Mouse (Mus musculus) megakaryocyte-erythroid progenitor cell, adult 5 weeks (primary cell): Measurements from ENCODE around the gene Gm42688. TPM values are rescaled to one million over a fixed set of nuclear protein-coding genes. Genes with fewer than 3 reads are reported as not detected.

Experiments used
- polyA plus RNA-seq: library from polyadenylated mRNA; stranded (reverse); fragments of >175 nt; gene quantifications from 2 replicates; pipeline ENCODE4 v1.2.3, GENCODE M21; 2012

The Gm42688 gene
- 4.3 and 4.9 TPM in 2 replicates for polyA plus RNA-seq

DNA sequence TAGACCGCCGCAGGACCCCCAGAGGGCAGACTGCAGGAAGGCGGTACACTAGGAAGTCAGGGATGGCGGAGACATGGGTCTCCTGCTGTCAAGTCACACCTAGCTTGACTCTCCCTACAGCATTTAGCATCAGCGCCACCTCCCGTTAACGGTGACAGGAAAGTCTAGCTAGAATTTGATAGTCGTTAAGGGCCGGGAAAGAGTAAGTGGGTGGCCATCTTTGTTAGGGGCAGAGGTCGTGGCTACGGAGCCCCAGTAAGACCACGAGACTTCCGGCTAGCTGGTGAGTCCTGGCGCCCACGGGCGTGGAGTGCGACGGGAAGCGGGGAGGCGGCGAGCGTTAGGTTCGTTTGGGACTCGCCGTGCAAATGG, at the start of gene Gm42688, which contains the start of gene Ccdc142:
Gene Gm42688 (plus strand): TSS at position 302 of the 372 bp plus-strand sequence.
Gene Ccdc142 (plus strand): TSS at position 286 of the 372 bp plus-strand sequence.

DNA sequence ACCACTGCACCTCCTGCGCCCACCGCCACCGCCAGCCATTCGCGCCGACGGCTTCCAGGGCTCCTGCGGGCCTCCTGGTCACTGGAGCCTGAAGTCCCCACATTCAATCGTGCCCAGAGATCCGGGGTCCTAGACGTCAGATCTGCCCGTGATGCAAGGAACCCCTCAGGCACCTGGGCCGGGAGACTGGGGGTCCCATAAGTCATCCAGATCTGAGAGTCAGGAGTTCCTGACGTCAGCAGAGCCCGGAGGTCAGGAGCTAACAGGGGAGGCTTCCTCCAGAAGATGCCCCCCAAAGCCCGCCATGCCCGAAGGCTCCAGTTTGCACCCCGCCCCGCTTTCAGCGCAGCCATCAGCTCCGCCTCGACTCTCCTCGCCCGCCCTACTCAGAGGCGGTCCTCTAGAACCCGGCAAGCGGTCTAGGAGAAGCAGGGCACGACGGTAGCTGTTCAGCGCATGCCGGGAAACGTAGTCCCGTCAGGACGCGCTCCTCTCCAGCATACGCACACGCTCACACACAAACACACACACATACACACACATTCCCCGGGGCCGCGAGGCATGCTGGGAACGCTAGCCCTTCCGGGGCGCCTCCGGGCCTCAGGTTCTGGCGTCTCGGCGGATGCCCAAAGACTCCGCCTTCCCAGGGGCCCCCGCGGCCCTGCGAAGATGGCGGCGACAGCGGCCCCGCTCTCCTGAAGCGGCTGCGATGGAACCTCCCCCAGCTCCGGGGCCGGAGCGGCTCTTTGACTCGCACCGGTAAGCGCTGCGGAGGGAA, 47.2 kb upstream of the Gm42688 start, which contains the start of gene Aup1:
Gene Aup1 (plus strand): TSS at position 448 of the 778 bp plus-strand sequence.

DNA sequence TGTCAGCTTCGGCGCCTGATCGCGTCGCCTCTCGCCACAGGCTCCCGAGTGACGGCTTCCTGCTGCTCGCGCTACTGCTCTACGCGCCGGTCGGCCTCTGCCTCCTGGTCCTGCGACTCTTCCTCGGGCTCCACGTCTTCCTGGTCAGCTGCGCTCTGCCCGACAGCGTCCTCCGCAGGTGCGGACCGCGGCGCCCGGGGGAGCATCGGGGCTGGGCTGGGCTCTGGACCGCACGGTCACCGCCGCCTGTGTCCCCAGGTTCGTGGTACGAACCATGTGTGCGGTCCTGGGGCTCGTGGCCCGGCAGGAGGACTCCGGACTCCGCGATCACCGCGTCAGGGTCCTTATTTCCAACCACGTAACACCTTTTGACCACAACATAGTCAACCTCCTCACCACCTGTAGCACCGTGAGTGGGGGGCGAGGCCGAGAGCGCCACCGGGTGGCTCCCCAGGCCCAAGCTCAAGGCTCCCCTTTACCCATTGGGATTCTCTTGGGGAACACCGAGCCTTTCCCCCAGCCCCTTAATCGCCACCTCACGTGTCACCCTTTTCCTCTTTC, 46.5 kb upstream of the Gm42688 start, which contains the start of gene Htra2:
Gene Htra2 (minus strand): TSS at position 403 of the 561 bp plus-strand sequence.

DNA sequence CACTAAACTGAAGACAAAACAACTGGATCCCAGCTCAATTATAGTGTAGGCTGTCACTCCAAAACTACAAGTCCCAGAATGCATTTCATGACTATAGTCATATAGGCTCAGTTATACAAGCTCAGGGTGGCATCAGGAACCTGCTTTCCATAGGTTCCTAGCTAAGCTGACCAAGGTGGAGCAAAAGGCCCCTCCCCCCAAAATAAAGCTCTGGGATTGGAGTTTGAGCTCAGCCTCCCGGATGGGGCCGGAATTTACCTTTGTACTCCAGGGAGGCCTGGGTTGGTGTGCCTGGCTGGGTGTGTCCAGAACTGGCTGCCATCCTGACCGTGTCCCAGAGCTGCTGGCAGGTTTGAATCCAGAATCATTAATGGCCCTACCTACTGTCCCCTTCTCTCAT, 43.6 kb upstream of the Gm42688 start, which contains the start of gene Dqx1:
Gene Dqx1 (plus strand): TSS at position 55 of the 400 bp plus-strand sequence.

DNA sequence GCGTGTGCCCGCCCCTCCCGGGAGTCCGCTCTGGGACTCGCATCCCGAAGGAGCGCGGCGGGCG, 31.3 kb upstream of the Gm42688 start, which contains the start of gene Tlx2:
Gene Tlx2 (minus strand): TSS at position 47 of the 64 bp plus-strand sequence.

DNA sequence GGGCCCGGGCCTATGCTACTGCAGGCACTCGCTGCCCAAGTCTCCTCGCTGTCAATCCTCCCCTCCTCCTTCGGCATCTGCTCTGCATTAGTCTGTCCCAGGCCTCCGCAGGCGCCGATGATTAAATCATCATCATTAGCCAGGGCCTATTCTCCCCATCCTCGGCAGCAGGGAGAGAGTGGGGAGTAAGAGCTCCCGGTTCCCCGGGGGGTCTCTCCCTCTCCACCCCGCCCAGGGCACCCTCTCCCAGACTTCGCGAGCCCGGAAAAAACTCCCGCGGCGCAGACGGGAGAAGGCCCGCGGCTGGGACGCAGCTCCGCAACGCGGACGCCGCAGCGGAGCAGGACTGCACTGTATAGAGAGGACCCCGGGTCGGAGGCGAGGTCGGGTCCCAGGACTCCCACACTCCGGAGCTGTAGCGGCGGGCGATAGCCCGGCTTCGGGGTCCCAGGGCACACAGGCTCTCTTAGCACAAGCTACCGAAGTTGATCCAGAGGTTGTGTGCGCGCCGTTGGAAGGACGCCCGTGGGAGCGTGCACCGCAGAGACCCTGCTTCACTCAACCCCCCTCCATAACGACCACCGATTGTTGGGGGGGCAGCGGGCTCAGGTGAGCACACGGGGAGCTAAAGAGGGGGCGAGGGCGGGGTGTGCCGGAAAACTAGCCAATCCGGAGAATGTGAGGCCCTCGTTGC, 23.6 kb upstream of the Gm42688 start, which contains the start of gene Pcgf1:
Gene Pcgf1 (plus strand): TSS at position 240 of the 694 bp plus-strand sequence.

DNA sequence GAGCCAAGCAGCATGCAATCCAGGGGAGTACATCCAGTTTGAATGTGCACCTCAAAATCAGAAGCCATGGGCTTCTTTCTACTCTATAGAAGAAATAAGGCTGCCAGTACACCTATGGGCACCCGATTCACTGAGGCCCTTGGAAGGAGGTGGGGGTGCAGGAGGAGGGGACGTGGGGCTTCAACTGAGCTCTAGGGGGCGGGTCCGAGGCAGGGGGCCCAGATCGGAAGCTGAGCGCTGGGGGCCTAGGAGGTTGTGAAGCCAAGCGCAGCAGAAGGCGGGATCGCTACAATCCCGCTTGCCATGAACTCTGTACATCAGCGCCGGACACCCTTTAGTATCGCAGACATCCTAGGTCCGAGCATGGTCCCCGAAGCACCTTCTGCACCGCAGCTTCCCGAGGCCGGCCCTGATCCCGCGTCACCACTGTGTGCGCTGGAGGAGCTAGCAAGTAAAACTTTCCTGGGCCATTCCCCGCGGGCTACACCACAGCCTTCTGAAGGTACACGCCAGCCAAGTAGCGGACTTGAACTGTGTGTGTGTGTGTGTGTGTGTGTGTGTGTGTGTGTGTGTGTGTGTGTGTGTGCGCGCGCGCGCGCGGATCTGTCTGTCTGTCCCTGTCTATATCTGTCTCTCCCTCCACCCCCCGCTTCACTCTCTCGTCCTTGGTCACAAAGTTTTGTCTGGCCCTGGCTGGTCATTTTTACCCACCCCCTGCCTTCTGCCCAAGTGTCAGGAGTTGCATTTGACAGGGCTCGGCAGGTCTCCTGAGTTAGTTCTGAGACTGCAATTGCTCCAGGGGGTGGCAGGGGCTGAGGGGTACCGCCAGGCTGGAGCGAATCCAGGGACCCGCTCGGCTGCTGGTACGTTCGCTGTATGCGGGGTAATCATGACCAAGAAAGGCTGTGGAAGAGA, 15.0 kb upstream of the Gm42688 start, which contains the start of gene Lbx2:
Gene Lbx2 (plus strand): TSS at position 247 of the 915 bp plus-strand sequence.

DNA sequence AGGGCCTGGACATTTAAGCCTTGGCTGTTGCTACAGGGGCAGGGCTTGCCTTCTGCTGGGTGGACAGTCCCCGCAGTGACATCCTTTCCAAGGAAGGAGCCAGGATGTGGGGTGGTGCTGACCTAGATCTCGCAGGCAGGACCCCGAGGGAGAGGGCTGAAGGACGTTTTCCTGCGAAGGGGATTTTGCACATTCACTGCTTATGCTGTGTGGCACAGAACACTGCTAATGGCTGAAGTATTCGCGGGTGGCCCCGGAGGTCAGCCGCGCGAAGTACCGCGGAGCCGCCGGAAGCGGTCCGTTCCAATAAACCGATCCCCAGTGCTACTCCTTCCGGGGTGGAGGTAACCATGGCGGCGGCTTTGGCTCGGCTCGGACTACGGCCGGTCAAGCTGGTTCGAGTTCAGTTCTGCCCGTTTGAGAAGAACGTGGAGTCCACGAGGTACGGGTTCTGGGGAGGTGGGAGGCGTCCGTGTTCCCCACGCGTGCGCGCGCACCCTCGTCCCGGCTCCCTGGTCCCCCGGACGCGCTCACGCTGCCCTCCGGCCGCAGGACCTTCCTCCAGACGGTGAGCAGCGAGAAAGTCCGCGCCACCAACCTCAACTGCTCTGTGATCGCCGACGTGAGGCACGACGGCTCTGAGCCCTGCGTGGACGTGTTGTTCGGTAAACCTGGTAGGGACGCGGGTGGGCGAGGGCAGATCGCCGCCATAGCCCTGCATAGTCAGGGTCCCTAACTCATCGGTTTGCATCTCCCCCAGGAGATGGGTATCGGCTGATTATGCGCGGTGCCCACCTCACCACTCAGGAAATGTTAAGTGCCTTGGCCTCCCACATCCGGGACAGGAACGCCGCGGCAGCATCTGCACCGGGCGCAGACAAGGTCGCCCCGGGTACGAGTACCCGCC, 7.6 kb downstream of the Gm42688 start, which contains the start of gene Mrpl53:
Gene Mrpl53 (plus strand): TSS at position 279 of the 907 bp plus-strand sequence.

DNA sequence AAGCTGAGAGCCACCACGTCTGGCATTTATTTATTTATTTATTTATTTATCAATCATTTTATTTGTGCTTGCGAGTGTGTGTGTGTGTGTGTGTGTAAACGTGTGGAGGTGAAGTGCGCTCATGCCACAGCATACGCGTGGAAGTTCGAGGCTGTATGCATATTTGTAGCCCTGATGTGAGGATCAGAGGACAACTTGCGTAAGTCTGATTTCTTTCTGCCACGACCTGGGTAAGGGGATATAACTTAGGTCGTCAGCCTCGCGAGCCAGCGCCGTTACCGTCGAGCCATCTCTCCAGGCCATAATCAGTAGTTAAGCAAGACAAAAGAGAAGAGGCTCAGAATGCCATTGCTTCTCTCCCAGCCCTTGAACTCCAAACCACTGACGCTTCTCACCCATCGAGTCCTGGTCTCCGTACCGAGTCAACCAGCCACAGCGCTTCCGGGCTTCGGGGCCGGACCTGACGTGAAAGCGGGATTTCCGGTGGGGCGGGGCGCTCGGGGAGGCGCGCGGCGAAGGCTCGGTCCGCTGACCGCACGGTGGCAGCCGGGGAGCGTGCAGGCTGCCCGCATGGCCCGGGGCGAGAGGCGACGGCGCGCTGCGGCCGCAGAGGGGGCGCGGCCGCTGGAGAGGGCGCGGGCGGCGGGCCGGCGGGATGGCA, 13.7 kb downstream of the Gm42688 start, which contains the start of gene Mogs:
Gene Mogs (plus strand): TSS at position 486 of the 661 bp plus-strand sequence.

DNA sequence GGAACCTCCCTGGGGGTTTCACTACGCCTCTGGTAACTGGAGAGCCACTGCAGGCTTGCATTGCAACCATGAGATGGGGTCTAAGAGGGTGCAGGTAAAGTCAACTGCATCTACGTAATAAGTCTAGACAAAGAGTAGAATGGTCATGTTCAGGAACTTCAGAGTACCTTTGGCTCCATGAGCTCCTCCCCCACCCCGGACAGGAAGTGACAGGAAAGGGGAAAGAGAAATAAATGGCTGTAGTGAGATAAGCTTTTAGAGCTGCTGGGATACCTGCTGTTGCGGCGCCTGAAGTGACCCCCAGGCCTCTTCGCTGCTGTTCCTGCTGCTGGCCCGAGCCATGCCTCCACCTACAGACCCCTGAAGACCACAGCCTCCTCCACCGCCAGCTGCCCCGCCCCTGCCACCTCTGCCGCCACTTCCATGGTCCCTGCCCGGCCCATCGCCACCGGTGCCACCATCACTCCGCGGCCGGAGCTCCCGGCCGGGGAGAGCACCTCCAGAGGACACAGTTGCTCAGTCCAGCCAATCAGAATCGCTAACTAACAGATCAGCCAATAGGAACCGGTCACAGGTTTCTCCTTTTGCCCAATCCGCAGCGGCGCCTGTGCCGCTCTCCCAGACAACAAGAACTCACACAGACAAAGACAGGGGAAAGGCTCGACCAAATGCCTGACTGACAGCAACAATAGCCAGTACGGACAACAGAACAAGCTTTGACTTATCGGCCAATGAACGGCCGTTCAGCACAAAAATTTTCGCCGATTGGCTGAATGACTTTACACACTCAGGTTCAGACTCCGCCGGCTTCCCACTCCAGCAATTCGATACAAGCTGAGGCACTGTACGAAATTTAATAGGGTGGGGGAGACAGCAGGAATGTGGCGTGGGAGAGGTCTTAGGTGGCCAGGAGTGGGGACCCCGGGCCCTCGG, 19.8 kb downstream of the Gm42688 start, which contains the start of gene Wbp1:
Gene Wbp1 (minus strand): TSS at position 630 of the 933 bp plus-strand sequence.

DNA sequence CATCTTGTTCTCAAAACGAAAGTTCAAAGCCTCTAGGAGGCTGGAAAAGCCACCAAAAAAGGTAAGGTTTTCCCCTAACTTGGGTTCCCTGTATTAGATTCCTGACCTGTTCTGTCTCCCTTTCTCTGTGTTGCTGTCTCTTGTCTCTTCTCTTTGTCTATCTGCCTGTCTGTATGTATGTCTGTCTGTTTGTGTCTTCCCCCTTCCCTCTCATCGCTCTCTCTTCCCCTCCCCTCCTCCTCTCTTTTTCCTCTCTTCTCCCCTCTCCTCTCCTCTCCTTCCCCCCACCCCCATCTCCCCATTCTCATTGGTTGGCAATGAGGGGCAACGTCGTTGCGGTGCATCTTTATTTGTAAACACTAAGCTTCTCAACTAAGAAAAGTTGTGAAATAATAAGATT, 23.9 kb downstream of the Gm42688 start, which contains the start of gene Ino80b:
Gene Ino80b (minus strand): TSS at position 101 of the 400 bp plus-strand sequence.

DNA sequence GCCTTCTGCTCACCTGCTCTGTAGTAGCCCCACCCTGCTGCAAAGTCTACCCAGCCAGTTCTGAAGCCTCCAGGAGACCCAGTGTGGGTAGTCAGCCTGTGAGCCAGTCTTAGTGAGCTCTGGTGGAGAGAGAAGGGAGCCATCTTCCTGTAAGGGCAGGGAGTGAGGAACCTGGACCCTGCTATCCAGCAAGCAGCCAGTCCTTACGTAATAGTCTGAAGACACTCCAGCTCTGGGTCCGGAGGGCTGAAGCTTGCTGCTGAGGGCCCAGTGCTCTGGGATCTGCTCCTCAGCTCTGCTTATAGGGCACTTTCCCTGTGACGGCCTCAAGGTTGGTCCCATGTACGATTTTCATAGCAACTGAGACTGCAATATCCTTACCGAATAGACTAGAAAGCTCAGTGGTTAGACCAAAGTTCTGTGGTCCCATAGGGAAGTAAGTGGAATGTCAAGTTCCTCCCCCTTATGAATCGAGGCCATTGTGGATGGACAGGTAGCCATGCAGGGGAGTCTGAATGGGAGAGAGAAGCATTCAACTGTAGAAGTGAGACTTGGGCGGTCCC, 33.6 kb downstream of the Gm42688 start, which contains the start of gene Rtkn:
Gene Rtkn (plus strand): TSS at position 513 of the 563 bp plus-strand sequence.

DNA sequence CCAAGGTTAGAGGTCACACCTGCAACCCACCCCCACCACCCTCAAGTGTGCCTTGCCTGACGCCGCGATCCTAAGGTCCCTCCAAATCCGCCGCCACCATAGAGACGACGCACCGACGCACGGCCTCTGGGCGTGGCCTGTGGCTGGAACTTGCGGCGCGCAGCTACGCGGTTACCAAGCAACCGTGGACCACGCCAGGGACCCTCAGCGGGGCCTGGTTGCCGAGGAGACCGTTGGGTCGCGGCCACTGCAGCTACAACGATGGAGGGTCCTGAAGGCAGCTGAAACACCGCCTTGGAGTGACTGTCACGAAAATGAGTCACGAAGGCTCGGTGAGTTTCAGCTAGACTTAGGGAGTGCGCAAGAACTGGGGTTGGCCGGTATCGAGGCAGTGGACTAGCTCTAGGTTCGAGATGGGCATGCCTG, 54.9 kb downstream of the Gm42688 start, which contains the start of the genes Wdr54 and 1700003E16Rik:
Gene Wdr54 (minus strand): TSS at position 139 of the 426 bp plus-strand sequence.
Gene 1700003E16Rik (plus strand): TSS at position 146 of the 426 bp plus-strand sequence.

Other genes starting within 250 kb of the Gm42688 start
- 0.47 and 0.49 TPM in 2 replicates for gene Sema4f, start 161.8 kb upstream of the Gm42688 start, polyA plus RNA-seq
- gene M1ap, start 154.7 kb upstream of the Gm42688 start, polyA plus RNA-seq = 4.4 and 6.4 TPM in 2 replicates
- 83.5 and 86.6 TPM in 2 replicates for gene Dok1, start 68.1 kb upstream of the Gm42688 start, polyA plus RNA-seq
- 0.40 and 0.58 TPM in 2 replicates for gene Loxl3, start 67.4 kb upstream of the Gm42688 start, polyA plus RNA-seq
- gene Aup1, start 47.1 kb upstream of the Gm42688 start, polyA plus RNA-seq = 985 and 1,115 TPM in 2 replicates
- gene Htra2, start 46.3 kb upstream of the Gm42688 start, polyA plus RNA-seq = 96.6 and 98.0 TPM in 2 replicates
- 0.50 and 0.96 TPM in 2 replicates for gene Dqx1, start 43.8 kb upstream of the Gm42688 start, polyA plus RNA-seq
- gene Tlx2, start 31.3 kb upstream of the Gm42688 start, polyA plus RNA-seq = not detected in 2 replicates
- gene Pcgf1, start 23.7 kb upstream of the Gm42688 start, polyA plus RNA-seq = 8.0 and 8.6 TPM in 2 replicates
- gene Lbx2, start 15.2 kb upstream of the Gm42688 start, polyA plus RNA-seq = 0.29 and 0.54 TPM in 2 replicates
- gene Ccdc142, start within 50 bp of the Gm42688 start, polyA plus RNA-seq = 7.9 and 8.7 TPM in 2 replicates
- 37.3 and 44.4 TPM in 2 replicates for gene Mrpl53, start 7.4 kb downstream of the Gm42688 start, polyA plus RNA-seq
- gene Mogs, start 13.9 kb downstream of the Gm42688 start, polyA plus RNA-seq = 188 and 205 TPM in 2 replicates
- gene Wbp1, start 19.9 kb downstream of the Gm42688 start, polyA plus RNA-seq = 60.5 and 62.6 TPM in 2 replicates
- gene Ino80b, start 23.8 kb downstream of the Gm42688 start, polyA plus RNA-seq = 241 and 250 TPM in 2 replicates
- 16.5 and 24.1 TPM in 2 replicates for gene Rtkn, start 33.8 kb downstream of the Gm42688 start, polyA plus RNA-seq
- gene Wdr54, start 54.8 kb downstream of the Gm42688 start, polyA plus RNA-seq = 0.34 TPM in 1 of 2 replicates, not detected in the other
- gene 1700003E16Rik, start 54.8 kb downstream of the Gm42688 start, polyA plus RNA-seq = 0.07 and 0.10 TPM in 2 replicates
- 242 and 327 TPM in 2 replicates for gene Dctn1, start 64.3 kb downstream of the Gm42688 start, polyA plus RNA-seq
- 0.46 and 0.62 TPM in 2 replicates for gene Slc4a5, start 118.2 kb downstream of the Gm42688 start, polyA plus RNA-seq
- 12.6 and 17.0 TPM in 2 replicates for gene Mthfd2, start 224.3 kb downstream of the Gm42688 start, polyA plus RNA-seq
- gene Mob1a, start 224.4 kb downstream of the Gm42688 start, polyA plus RNA-seq = 80.4 and 99.8 TPM in 2 replicates
- 24.8 and 34.2 TPM in 2 replicates for gene Bola3, start 247.5 kb downstream of the Gm42688 start, polyA plus RNA-seq